Mouse (Mus musculus) bone marrow macrophage, adult 2 months (primary cell): ENCODE results near the gene Rbms1.

Experiments
- CTCF ChIP-seq: IDR thresholded peaks from 2 replicates; pipeline ENCODE4 v1.5.1; 2012; ENCODE audit warnings: low read depth, mild to moderate bottlenecking, low read length, moderate library complexity
- POLR2A ChIP-seq: IDR thresholded peaks from 2 replicates; pipeline ENCODE4 v1.6.1; 2012; ENCODE audit warnings: mild to moderate bottlenecking, low read depth, low read length, borderline replicate concordance

GRCm38 (mm10) chr2:60716549-60716948 lies 246.4 kb downstream of the Rbms1 start:
- TF ChIP-seq POLR2A (no peak), CTCF (no peak)
